Mouse (Mus musculus): ENCODE measurements around the gene Prss35. TPM values are rescaled to one million over a fixed set of nuclear protein-coding genes. Genes with fewer than 3 reads are reported as not detected.

Gene Prss35
- polyA plus RNA-seq, 2 experiments = 0.43 to 0.48 TPM

- Histone ChIP-seq H3K4me2 (ENCODE audit: low read depth) (no peak overlapping the region), H3K36me3 (replicated peaks; ENCODE audit: control insufficient read depth, insufficient read depth, low read depth) (no peaks in the 10 kb centered on the region), H3K4me3 (ENCODE audit: insufficient read depth in 1 of 2, low read depth in 2 of 2, low read length in 2 of 2) (no peak overlapping the region), H3K27me3 (ENCODE audit: control insufficient read depth, insufficient read depth, low read length) (no peaks in the 10 kb centered on the region), H3K9me3 (ENCODE audit: control insufficient read depth, low read length) (no peaks in the 10 kb centered on the region), H3K9ac (replicated peaks) (no peak overlapping the region), H3K4me1 (replicated peaks; ENCODE audit: control insufficient read depth in 2 of 2, insufficient read depth in 2 of 2, low read length in 1 of 2) (peaks cover 0 to 2% of the 10 kb centered on the region in 2 experiments; a peak in 2 of 4 replicates), H3K27ac (no peak overlapping the region)
- DNase-seq (ENCODE audit: low read depth in 3 of 3, low spot score in 3 of 3) (no peak), ATAC-seq (ENCODE audit: insufficient read depth) (no peak)
- TF ChIP-seq EP300 (IDR thresholded peaks at IDR 0.05; ENCODE audit: low read depth) (no peak), CTCF (IDR thresholded peaks at IDR 0.05; ENCODE audit: low read depth) (no peak)
- WGBS (ENCODE audit: insufficient replicate concordance) = 60% methylated on average over 10 of the region's 10 CpGs
These were observed 15.1 kb upstream of the Prss35 start for GRCm38 (mm10) chr9:86728214-86728814.

- H3K4me2 ChIP-seq (ENCODE audit: low read depth) = no peak overlapping the region
- H3K9ac ChIP-seq (replicated peaks) = no peak overlapping the region
- no peak overlapping the region for H3K4me3 ChIP-seq (ENCODE audit: insufficient read depth in 1 of 2, low read depth in 2 of 2, low read length in 2 of 2)
- no peak overlapping the region for H3K27ac ChIP-seq
- no peak for ATAC-seq (ENCODE audit: insufficient read depth)
- H3K27me3 ChIP-seq (ENCODE audit: control insufficient read depth, insufficient read depth, low read length) = no peaks in the 10 kb centered on the region
- no peaks in the 10 kb centered on the region for H3K9me3 ChIP-seq (ENCODE audit: control insufficient read depth, low read length)
- DNase-seq (ENCODE audit: low read depth in 3 of 3, low spot score in 3 of 3) = no peak
- TF ChIP-seq EP300 (IDR thresholded peaks at IDR 0.05; ENCODE audit: low read depth) (no peak), CTCF (IDR thresholded peaks at IDR 0.05; ENCODE audit: low read depth) (no peak)
- no peaks in the 10 kb centered on the region for H3K36me3 ChIP-seq (replicated peaks; ENCODE audit: control insufficient read depth, insufficient read depth, low read depth)
- 30% methylated on average over 1 of the region's 1 CpGs for WGBS (ENCODE audit: insufficient replicate concordance)
- peaks cover 0 to 2% of the 10 kb centered on the region in 2 experiments; a peak in 2 of 4 replicates for H3K4me1 ChIP-seq (replicated peaks; ENCODE audit: control insufficient read depth in 2 of 2, insufficient read depth in 2 of 2, low read length in 1 of 2)
These were observed 14.4 kb upstream of the Prss35 start for GRCm38 (mm10) chr9:86729084-86729483.

- H3K4me3 ChIP-seq (ENCODE audit: insufficient read depth in 1 of 2, low read depth in 2 of 2, low read length in 2 of 2) = no peak overlapping the region
- H3K9ac ChIP-seq (replicated peaks) = no peak overlapping the region
- 60% methylated on average over 3 of the region's 3 CpGs for WGBS (ENCODE audit: insufficient replicate concordance)
- H3K36me3 ChIP-seq (replicated peaks; ENCODE audit: control insufficient read depth, insufficient read depth, low read depth) = no peaks in the 10 kb centered on the region
- no peaks in the 10 kb centered on the region for H3K27me3 ChIP-seq (ENCODE audit: control insufficient read depth, insufficient read depth, low read length)
- no peaks in the 10 kb centered on the region for H3K9me3 ChIP-seq (ENCODE audit: control insufficient read depth, low read length)
- H3K4me1 ChIP-seq (replicated peaks; ENCODE audit: control insufficient read depth in 2 of 2, insufficient read depth in 2 of 2, low read length in 1 of 2) = peaks cover 0 to 2% of the 10 kb centered on the region in 2 experiments; a peak in 2 of 4 replicates
- DNase-seq (ENCODE audit: low read depth in 3 of 3, low spot score in 3 of 3) = no peak
- no peak for ATAC-seq (ENCODE audit: insufficient read depth)
- TF ChIP-seq CTCF (IDR thresholded peaks at IDR 0.05; ENCODE audit: low read depth) = no peak
- no peak for TF ChIP-seq EP300 (IDR thresholded peaks at IDR 0.05; ENCODE audit: low read depth)
- no peak overlapping the region for H3K4me2 ChIP-seq (ENCODE audit: low read depth)
- H3K27ac ChIP-seq = no peak overlapping the region
These were observed 13.6 kb upstream of the Prss35 start for GRCm38 (mm10) chr9:86729811-86730210.

GRCm38 (mm10) chr9:86734357-86734756 is 9.1 kb upstream of the Prss35 start:
- Histone ChIP-seq H3K4me3 (ENCODE audit: insufficient read depth in 1 of 2, low read depth in 2 of 2, low read length in 2 of 2) (no peak overlapping the region), H3K9me3 (ENCODE audit: control insufficient read depth, low read length) (no peaks in the 10 kb centered on the region), H3K27me3 (ENCODE audit: control insufficient read depth, insufficient read depth, low read length) (no peaks in the 10 kb centered on the region), H3K9ac (replicated peaks) (no peak overlapping the region), H3K27ac (no peak overlapping the region), H3K4me1 (replicated peaks; ENCODE audit: control insufficient read depth in 2 of 2, insufficient read depth in 2 of 2, low read length in 1 of 2) (no peaks in the 10 kb centered on the region), H3K36me3 (replicated peaks; ENCODE audit: control insufficient read depth, insufficient read depth, low read depth) (no peaks in the 10 kb centered on the region), H3K4me2 (ENCODE audit: low read depth) (no peak overlapping the region)
- DNase-seq (ENCODE audit: low read depth in 3 of 3, low spot score in 3 of 3) (no peak), ATAC-seq (ENCODE audit: insufficient read depth) (no peak)
- no peak for TF ChIP-seq EP300 (IDR thresholded peaks at IDR 0.05; ENCODE audit: low read depth)
- no peak for TF ChIP-seq CTCF (IDR thresholded peaks at IDR 0.05; ENCODE audit: low read depth)

GRCm38 (mm10) chr9:86734795-86735194 is 8.7 kb upstream of the Prss35 start:
- no peak overlapping the region for H3K9ac ChIP-seq (replicated peaks)
- H3K9me3 ChIP-seq (ENCODE audit: control insufficient read depth, low read length) = no peaks in the 10 kb centered on the region
- no peak overlapping the region for H3K4me2 ChIP-seq (ENCODE audit: low read depth)
- H3K27me3 ChIP-seq (ENCODE audit: control insufficient read depth, insufficient read depth, low read length) = no peaks in the 10 kb centered on the region
- no peak overlapping the region for H3K27ac ChIP-seq
- ATAC-seq (ENCODE audit: insufficient read depth) (no peak), DNase-seq (ENCODE audit: low read depth in 3 of 3, low spot score in 3 of 3) (no peak)
- no peaks in the 10 kb centered on the region for H3K36me3 ChIP-seq (replicated peaks; ENCODE audit: control insufficient read depth, insufficient read depth, low read depth)
- WGBS (ENCODE audit: insufficient replicate concordance) = 57% methylated on average over 9 of the region's 9 CpGs
- TF ChIP-seq CTCF (IDR thresholded peaks at IDR 0.05; ENCODE audit: low read depth) (no peak), EP300 (IDR thresholded peaks at IDR 0.05; ENCODE audit: low read depth) (no peak)
- no peak overlapping the region for H3K4me3 ChIP-seq (ENCODE audit: insufficient read depth in 1 of 2, low read depth in 2 of 2, low read length in 2 of 2)
- no peaks in the 10 kb centered on the region for H3K4me1 ChIP-seq (replicated peaks; ENCODE audit: control insufficient read depth in 2 of 2, insufficient read depth in 2 of 2, low read length in 1 of 2)

Data from liver, embryonic 14.5 days (tissue).